Mouse (Mus musculus): ENCODE measurements around the gene Adam21. TPM values are rescaled to one million over a fixed set of nuclear protein-coding genes. Genes with fewer than 3 reads are reported as not detected.
"Not testable (repeated sequence)": the region's sequence is repeated elsewhere in the genome, so short reads cannot be mapped to it uniquely, and the experiment has no call there.

The Adam21 gene
- polyA plus RNA-seq, 1 experiment: 0.48 TPM

GRCm38 (mm10) chr12:81533029-81533419 is 35.2 kb downstream of the Adam21 start:
- no peak for TF ChIP-seq POLR2A (IDR thresholded peaks at IDR 0.05; ENCODE audit: borderline replicate concordance, extremely low read depth, insufficient read depth, insufficient read length, poor library complexity, severe bottlenecking)
- no peak for TF ChIP-seq CTCF (IDR thresholded peaks at IDR 0.05; ENCODE audit: borderline replicate concordance, extremely low read depth, insufficient read depth, insufficient read length)
- no peak for DNase-seq (ENCODE audit: low read depth)

DNA sequence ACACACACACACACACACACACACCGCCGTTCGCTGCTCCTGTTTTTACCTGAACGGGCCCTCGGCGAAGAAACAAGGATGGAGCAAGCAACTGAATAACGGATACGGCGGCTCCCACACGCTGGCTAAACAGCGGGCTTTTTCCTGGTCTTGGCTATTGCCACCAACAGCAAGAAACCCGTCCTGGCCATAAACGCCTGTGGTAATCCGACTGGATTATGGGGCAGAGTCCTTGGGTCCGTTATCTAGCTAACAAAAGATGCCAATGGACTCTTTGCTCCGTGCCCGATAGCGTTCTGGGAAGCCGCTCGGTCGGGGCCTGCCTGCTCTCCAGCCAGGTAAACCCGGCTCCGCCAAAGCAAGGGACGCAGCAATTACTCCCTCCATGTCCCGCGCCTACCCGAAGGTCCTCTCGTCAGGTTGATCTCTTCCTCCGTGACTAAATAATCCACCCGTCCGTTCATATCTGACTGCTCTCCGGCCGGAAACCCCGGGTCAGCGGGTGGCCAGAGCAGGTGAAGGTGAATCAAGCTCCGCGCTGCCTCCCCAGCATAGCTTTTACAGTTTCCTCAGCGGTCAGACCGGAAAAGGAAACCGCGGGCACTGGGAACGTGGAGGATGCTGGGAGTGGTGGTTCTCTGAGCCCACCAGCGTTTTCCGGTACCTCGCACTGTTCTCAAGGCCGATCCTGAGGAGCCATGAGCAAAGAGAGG is 35.8 kb downstream of the Adam21 start, which contains the start of the genes Gm20498 and Synj2bp:
Gm20498 (minus strand) TSS at position 590 of the 713 bp plus-strand sequence.
Synj2bp (minus strand) TSS at position 596 of the 713 bp plus-strand sequence.
- peak; percentile 96 for DNase-seq (ENCODE audit: low read depth)
- peak; percentile 36; the same call in 1 of the 2 replicates for TF ChIP-seq POLR2A (IDR thresholded peaks at IDR 0.05; ENCODE audit: borderline replicate concordance, extremely low read depth, insufficient read depth, insufficient read length, poor library complexity, severe bottlenecking)
- no peak for TF ChIP-seq CTCF (IDR thresholded peaks at IDR 0.05; ENCODE audit: borderline replicate concordance, extremely low read depth, insufficient read depth, insufficient read length)

DNA sequence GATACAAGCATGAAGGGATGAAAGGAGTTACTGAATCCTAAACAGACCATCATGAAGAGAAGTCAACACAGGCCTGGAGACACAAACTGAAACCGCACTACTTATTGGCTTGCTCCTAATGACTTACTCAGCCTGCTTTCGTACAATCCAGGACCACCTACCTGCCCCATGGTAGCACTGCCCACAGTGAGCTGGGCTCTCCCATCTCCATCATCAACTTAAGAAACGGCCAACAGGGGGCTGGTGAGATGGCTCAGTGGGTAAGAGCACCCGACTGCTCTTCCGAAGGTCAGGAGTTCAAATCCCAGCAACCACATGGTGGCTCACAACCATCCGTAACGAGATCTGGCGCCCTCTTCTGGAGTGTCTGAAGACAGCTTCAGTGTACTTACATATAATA is 37.7 kb downstream of the Adam21 start:
- not testable (repeated sequence) for DNase-seq (ENCODE audit: low read depth)

Other genes starting within 250 kb of the Adam21 start
- 6.2 and 11.7 TPM in 2 replicates for gene Slc8a3, start 235.3 kb downstream of the Adam21 start, polyA plus RNA-seq (2012; rRNA removed)
- gene Gm4787, start 189.0 kb downstream of the Adam21 start, polyA plus RNA-seq (2012; rRNA removed): 0.97 and 1.6 TPM in 2 replicates
- gene Adam4, start 146.5 kb downstream of the Adam21 start, polyA plus RNA-seq (2012; rRNA removed): 1.00 and 1.7 TPM in 2 replicates
- 77.7 and 106 TPM in 2 replicates for gene Cox16, start 83.3 kb downstream of the Adam21 start, polyA plus RNA-seq (2012; rRNA removed)
- 18.5 and 27.6 TPM in 2 replicates for gene Gm20498, start 35.6 kb downstream of the Adam21 start, polyA plus RNA-seq (2012; rRNA removed)
- 21.8 and 21.9 TPM in 2 replicates for gene Synj2bp, start 35.6 kb downstream of the Adam21 start, polyA plus RNA-seq (2012; rRNA removed)
- gene Med6, start 26.5 kb upstream of the Adam21 start, polyA plus RNA-seq (2012; rRNA removed): 32.7 and 41.0 TPM in 2 replicates
- 14.0 and 20.2 TPM in 2 replicates for gene Ttc9, start 62.8 kb upstream of the Adam21 start, polyA plus RNA-seq (2012; rRNA removed)
- gene Map3k9, start 212.7 kb upstream of the Adam21 start, polyA plus RNA-seq (2012; rRNA removed): 10.0 and 24.6 TPM in 2 replicates